Mouse (Mus musculus): ENCODE measurements around the gene Prkar1a. TPM values are rescaled to one million over a fixed set of nuclear protein-coding genes. Genes with fewer than 3 reads are reported as not detected.

The Prkar1a gene
- 62.4 and 63.7 TPM in 2 replicates for polyA plus RNA-seq (2012; rRNA removed)

GRCm38 (mm10) chr11:109649206-109649605 lies at the start of gene Prkar1a:
Prkar1a (plus strand) TSS chr11:109649405.

GRCm38 (mm10) chr11:109611303-109612149 lies 37.7 kb upstream of the Prkar1a start, which contains the start of gene Wipi1:
Wipi1 (minus strand) TSS chr11:109611967.

Other genes starting within 250 kb of the Prkar1a start
- not detected in 2 replicates for gene 9930022D16Rik, start 235.5 kb upstream of the Prkar1a start, polyA plus RNA-seq (2012; rRNA removed)
- gene Amz2, start 223.5 kb upstream of the Prkar1a start, polyA plus RNA-seq (2012; rRNA removed): 17.2 and 18.5 TPM in 2 replicates
- 3.2 and 3.9 TPM in 2 replicates for gene Arsg, start 176.0 kb upstream of the Prkar1a start, polyA plus RNA-seq (2012; rRNA removed)
- 1.0 and 1.3 TPM in 2 replicates for gene Slc16a6, start 175.8 kb upstream of the Prkar1a start, polyA plus RNA-seq (2012; rRNA removed)
- gene Wipi1, start 37.4 kb upstream of the Prkar1a start, polyA plus RNA-seq (2012; rRNA removed): 13.7 and 17.1 TPM in 2 replicates
- gene Fam20a, start 72.9 kb downstream of the Prkar1a start, polyA plus RNA-seq (2012; rRNA removed): 6.0 and 7.4 TPM in 2 replicates
- not detected in 2 replicates for gene 1700012B07Rik, start 178.6 kb downstream of the Prkar1a start, polyA plus RNA-seq (2012; rRNA removed)

Measured in colon, adult 2 months (tissue).